Mouse (Mus musculus): ENCODE measurements around the gene Mansc4.

Gene Mansc4

DNA sequence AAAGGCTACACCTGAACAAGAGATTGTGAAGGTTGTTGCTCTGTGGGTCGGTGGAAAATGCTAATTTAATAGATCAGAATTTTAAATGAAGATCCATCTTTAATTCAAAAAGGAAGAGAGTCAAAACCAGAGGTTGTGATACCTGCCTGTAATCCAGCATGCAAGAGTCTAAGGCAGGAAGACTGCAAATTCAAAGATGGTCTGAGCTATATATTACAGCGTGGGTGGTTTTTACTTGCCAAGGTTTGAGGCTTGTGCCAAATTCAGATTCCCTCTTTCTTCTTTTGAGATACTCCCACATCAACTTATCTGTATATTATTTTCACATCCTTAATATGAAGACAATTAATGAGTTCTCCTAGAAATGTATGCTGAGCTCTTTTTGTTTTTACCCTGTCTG, 58.4 kb downstream of the Mansc4 start:
- no peak for DNase-seq (ENCODE audit: low spot score in 2 of 2)
